Mouse (Mus musculus) MEL (cell line): ENCODE data around the gene Gm29427.

Experiments used
- CTCF ChIP-seq, 3 experiments: IDR thresholded peaks in 2 of 3; conservative IDR thresholded peaks in 1 of 3; 2 replicates each; pipeline ENCODE4 v1.5.1; 2011 to 2012; ENCODE audit warnings: low read length in 3 of 3, low read depth in 2 of 3, mild to moderate bottlenecking in 2 of 3, improper control_type of control experiment in 1 of 3, inconsistent platforms in 1 of 3, mixed read lengths in 1 of 3, moderate library complexity in 1 of 3; ENCODE audit not compliant: control insufficient read depth in 1 of 3, insufficient read depth in 1 of 3, poor library complexity in 1 of 3, severe bottlenecking in 1 of 3
- GATA1 ChIP-seq: IDR thresholded peaks from 2 replicates; pipeline ENCODE4 v1.6.1; 2011; ENCODE audit warnings: low read depth, low read length, improper control_type of control experiment
- POLR2A ChIP-seq, 2 experiments: IDR thresholded peaks; 2 replicates each; pipeline ENCODE4 v1.6.1; 2011 to 2012; ENCODE audit warnings: low read length in 2 of 2, mild to moderate bottlenecking in 2 of 2, control low read depth in 1 of 2, improper control_type of control experiment in 1 of 2, low read depth in 1 of 2, moderate library complexity in 1 of 2; ENCODE audit not compliant: control insufficient read depth in 1 of 2, insufficient read depth in 1 of 2, poor library complexity in 1 of 2
- POLR2AphosphoS2 ChIP-seq: IDR thresholded peaks from 2 replicates; pipeline ENCODE4 v1.6.1; 2011; ENCODE audit warnings: low read length, improper control_type of control experiment
- RCOR1 ChIP-seq: IDR thresholded peaks from 2 replicates; pipeline ENCODE4 v1.6.1; 2012; ENCODE audit warnings: low read depth, mild to moderate bottlenecking, inconsistent platforms, low read length, improper control_type of control experiment

DNA sequence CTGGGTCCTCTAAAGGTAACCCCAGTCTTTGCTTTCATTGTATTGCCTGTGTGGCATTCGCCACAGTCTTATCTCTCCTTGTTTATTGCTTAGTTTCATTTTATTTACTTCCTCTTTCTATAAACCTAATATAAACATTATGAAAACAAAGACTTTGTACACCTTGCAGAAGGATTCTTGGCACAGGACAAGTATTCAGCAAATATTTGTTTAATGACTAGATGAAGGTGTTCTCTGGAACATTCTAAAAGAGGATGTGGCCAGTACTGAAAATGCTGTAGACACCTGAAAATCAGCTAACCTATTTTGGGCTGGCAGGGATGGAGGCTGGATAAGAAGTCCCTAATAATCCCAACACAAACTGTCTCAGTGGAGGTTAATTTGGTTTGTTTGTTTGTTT is 46.0 kb upstream of the Gm29427 start:
- TF ChIP-seq CTCF (IDR thresholded peaks at IDR 0.05 in 2 of 3, conservative IDR thresholded peaks at IDR 0.05 in 1 of 3; ENCODE audit: control insufficient read depth in 1 of 3, insufficient read depth in 1 of 3, low read depth in 2 of 3, low read length in 3 of 3, poor library complexity in 1 of 3, severe bottlenecking in 1 of 3) (no peak), POLR2A (IDR thresholded peaks at IDR 0.05; ENCODE audit: control insufficient read depth in 1 of 2, insufficient read depth in 1 of 2, low read depth in 1 of 2, low read length in 2 of 2, poor library complexity in 1 of 2) (no peak), RCOR1 (no peak), POLR2AphosphoS2 (no peak), GATA1 (no peak)
